Mouse (Mus musculus): ENCODE data around the gene Slc25a11. TPM values are rescaled to one million over a fixed set of nuclear protein-coding genes. Genes with fewer than 3 reads are reported as not detected.
A peak's percentile ranks its signal among the peaks of the same experiment; 100 is the strongest.

The Slc25a11 gene
- polyA plus RNA-seq, 1 experiment from 2014 or later = 155 TPM

DNA sequence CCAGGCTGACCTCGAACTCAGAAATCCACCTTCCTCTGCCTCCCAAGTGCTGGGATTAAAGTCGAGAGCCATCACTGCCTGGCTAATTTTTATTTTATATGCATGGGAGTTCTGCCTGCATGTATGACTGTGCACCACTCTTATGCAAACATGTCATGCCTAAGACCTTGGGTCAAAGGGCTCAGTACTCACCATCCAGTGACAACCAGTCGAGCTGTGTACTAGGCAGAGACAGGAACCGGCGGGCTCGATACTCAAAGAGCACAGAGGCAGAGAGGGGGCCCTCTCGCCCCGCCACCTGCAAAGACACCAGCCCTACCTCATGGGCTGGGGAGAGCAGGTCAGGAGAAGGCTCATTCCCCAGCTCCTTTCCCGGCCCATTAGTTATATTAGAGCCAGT, 30.8 kb upstream of the Slc25a11 start:
- no peaks in the 10 kb centered on the region for H3K27me3 ChIP-seq (ENCODE audit: insufficient read depth, poor library complexity, severe bottlenecking)
- WGBS = 75% methylated on average over 9 of the region's 9 CpGs
- no peak overlapping the region for H3K27ac ChIP-seq
- DNase-seq (ENCODE audit: low spot score) = no peak
- peaks cover 66% of the 10 kb centered on the region for H3K36me3 ChIP-seq
- peaks cover 40% of the 10 kb centered on the region for H3K4me1 ChIP-seq (replicated peaks)
- no peaks in the 10 kb centered on the region for H3K9me3 ChIP-seq
- H3K4me3 ChIP-seq = no peak overlapping the region

DNA sequence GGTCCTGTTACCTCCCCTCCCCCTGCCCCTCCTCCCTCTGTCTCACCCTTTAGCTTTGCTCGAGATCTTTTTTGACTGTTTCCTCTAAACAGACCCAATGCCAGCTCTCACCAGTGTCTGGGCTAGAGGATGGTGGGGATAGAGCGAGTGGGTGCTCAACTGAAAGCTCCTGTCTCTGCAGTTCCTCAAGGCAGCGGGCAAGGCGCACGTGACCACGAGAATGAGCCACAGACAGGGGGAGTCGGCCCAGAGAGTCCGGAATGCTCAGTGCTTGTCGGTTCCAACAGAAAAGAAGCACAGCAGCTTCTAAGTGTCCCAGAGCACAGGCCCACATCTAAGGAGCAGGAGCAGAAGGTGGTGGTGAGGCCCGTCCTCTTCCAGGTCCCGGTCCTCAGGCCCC, 27.2 kb upstream of the Slc25a11 start:
- WGBS = 65% methylated on average over 11 of the region's 11 CpGs
- peaks cover 37% of the 10 kb centered on the region for H3K4me1 ChIP-seq (replicated peaks)
- H3K36me3 ChIP-seq = peaks cover 63% of the 10 kb centered on the region
- H3K4me3 ChIP-seq = no peak overlapping the region
- H3K27me3 ChIP-seq (ENCODE audit: insufficient read depth, poor library complexity, severe bottlenecking) = no peaks in the 10 kb centered on the region
- H3K9me3 ChIP-seq = no peaks in the 10 kb centered on the region
- H3K27ac ChIP-seq = 0 out of 2 replicates have a peak overlapping the region, but pooled peaks have one; percentile 30
- DNase-seq (ENCODE audit: low spot score) = no peak

DNA sequence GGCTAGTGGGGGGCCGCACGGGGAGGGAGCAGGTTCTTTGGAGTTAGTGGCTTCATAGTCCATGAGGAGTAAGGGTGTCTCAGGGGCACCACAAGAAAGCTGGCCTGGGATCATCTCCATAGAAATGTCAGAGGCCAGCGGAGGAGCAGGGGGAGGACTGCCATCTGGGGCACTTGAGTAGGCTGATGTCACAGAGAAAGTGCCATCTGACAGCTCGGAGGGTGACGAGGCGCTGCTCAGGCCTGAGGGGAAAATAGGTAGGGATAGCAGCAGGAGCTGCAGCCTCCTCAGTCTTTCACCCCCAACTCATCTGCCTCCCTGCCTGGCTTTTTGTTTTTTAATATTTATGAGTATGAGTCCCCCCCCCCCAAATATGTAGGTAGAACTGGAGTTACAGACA, 26.7 kb upstream of the Slc25a11 start:
- Histone ChIP-seq H3K27ac (peak overlapping the region; percentile 30; the same call in 1 of the 2 replicates), H3K9me3 (no peaks in the 10 kb centered on the region), H3K36me3 (peaks cover 58% of the 10 kb centered on the region), H3K4me1 (replicated peaks) (peaks cover 38% of the 10 kb centered on the region), H3K4me3 (no peak overlapping the region), H3K27me3 (ENCODE audit: insufficient read depth, poor library complexity, severe bottlenecking) (no peaks in the 10 kb centered on the region)
- DNase-seq (ENCODE audit: low spot score) = no peak
- WGBS = 55% methylated on average over 6 of the region's 6 CpGs

DNA sequence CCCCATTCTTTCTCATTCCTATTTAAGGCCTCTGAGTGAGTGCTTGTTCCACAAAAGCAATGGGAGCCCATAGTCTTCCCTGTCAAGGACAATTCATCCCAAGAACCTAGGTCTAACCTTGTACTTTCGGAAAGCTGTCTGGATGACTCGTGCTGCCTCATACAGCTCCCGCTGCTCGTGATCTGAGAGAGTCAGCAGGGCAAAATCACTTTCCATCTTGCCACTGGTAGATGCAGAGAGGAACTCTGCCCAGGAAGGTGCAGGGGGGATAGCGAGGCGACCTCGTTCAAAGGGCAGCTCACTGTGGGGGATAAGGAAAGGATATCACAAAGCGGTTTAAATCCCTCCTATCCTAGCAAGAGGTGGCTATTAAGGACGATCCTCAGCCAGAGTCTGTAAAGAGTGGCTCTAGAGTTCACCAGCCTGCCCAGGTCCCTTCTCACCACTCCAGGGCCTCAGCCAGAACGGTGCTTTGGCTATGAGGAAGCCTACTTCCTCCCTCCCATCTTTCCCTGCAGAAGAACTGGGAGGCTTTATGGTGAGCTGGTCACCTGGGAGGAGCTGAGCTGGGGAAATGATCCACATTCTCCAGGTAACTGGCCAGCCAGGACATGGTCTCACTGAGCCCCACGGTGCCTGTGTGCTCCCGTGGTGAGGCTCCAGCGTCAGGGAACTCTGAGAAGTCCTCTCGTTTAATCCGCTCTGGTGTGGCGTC, 24.2 kb upstream of the Slc25a11 start:
- WGBS = 83% methylated on average over 16 of the region's 16 CpGs

DNA sequence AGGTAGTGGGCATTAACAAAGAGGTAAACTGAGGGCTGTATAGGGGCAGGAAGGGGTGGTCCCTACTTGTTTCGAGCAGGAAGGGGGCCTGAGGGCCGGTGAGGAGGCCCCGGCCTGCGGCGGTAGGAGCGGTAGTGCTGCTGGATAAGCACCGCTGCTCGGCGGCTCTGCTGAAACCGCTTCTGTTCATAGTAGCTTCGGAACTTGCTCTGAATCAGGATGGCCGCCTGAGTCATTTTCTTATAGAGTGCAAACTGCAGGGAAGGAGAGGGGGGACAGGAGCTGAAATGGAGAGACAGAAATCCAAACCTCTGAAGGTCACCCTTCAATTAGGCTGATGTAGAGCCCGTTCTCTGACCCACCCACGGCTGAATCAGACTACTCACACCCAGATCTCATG, 23.2 kb upstream of the Slc25a11 start:
- Histone ChIP-seq H3K9me3 (no peaks in the 10 kb centered on the region), H3K27ac (peak overlapping the region; percentile 96), H3K27me3 (ENCODE audit: insufficient read depth, poor library complexity, severe bottlenecking) (no peaks in the 10 kb centered on the region), H3K36me3 (peaks cover 56% of the 10 kb centered on the region), H3K4me3 (peak overlapping the region; percentile 80), H3K4me1 (replicated peaks) (peaks cover 43% of the 10 kb centered on the region)
- no peak for DNase-seq (ENCODE audit: low spot score)
- WGBS = 47% methylated on average over 14 of the region's 14 CpGs

More for the DNA sequence above, 24.2 kb upstream of the Slc25a11 start:
- peaks cover 43% of the 10 kb centered on the region for H3K4me1 ChIP-seq (replicated peaks)
- DNase-seq (ENCODE audit: low spot score) = no peak
- peak overlapping the region; percentile 80; the same call in 1 of the 2 replicates for H3K4me3 ChIP-seq
- no peaks in the 10 kb centered on the region for H3K9me3 ChIP-seq
- H3K27me3 ChIP-seq (ENCODE audit: insufficient read depth, poor library complexity, severe bottlenecking) = no peaks in the 10 kb centered on the region
- H3K36me3 ChIP-seq = peaks cover 58% of the 10 kb centered on the region
- H3K27ac ChIP-seq = no peak overlapping the region

DNA sequence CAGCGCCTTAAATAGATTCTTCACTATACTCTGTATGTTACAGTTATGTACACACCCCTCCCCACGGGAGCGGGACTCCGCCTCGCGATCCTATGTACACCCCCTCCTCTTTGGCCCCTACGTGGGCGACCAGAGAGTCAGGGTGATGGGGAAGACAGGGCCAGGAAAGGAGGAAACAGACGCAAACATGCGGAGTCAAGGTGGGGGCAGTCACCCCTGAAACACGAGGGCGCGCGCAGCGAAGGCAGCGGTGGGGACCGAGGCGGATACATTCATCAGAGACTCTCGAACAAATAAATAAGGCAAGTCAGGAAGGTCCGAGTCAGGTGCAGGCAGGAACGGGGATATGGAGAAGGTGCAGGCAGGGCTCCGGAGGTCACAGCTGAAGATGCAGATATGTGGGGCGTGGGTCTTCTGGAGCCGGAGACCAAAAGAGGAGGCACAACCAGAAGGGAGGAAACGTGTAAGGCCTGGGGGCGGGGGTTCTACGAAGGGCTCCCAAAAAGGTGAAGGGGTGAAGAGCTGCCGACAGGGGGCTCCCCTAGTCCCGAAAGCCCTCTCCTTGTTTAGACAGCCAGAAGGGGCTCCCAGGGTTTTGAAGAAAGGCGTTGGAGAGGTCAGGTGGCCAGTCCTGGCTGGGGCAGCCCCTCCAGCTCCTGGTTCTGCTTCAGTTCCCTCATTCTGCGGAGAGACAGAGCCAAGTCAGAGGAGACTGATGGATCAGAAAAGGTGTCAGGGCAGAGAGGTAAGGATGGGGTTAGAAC, 22.5 kb upstream of the Slc25a11 start:
- Histone ChIP-seq H3K4me1 (replicated peaks) (peaks cover 43% of the 10 kb centered on the region), H3K27me3 (ENCODE audit: insufficient read depth, poor library complexity, severe bottlenecking) (no peaks in the 10 kb centered on the region), H3K9me3 (no peaks in the 10 kb centered on the region), H3K36me3 (peaks cover 57% of the 10 kb centered on the region), H3K27ac (peak overlapping the region; percentile 96), H3K4me3 (peak overlapping the region; percentile 80)
- peak; percentile 83 for DNase-seq (ENCODE audit: low spot score)
- under 1% methylated on average over 31 of the region's 31 CpGs for WGBS

DNA sequence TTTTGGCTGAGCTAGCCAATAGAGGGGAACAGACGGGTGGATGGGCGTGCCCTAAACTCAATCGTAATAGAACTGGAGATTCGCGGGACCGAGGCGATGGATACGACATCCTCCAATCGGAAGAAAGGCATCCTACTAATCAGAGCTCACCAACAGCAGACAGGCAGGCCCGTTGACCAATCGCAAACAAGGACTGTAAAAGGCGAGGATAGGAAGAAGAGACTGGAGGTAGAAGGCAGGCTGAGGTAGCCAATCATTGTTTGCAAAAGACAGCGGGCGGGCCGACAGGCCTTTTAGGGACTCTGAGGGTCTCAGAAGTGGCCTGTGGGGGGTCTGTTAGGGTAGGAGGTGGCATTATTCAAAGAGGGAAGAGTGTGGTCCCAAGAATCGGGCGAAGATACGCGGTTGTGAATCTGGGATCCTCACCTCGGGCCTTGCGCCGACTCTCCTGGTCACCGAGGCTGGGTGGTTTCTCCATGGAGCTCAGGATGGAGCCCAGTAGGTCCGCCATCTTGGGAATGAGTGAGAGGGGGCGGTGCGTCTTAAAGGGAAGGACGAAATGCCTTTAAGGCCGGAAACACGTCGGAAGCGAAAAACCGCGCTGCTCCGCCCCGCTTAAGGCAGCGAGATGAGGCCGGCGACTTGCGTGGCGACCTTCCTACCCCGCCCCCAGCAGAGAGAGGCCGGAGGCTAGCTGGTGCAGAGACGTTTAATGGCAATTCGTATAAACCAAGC, 21.7 kb upstream of the Slc25a11 start, which contains the start of gene Spag7:
Gene Spag7, minus strand, starts transcription at position 646 of the 735 bp plus-strand sequence.
- peak within 1 kb of the TSS; percentile 96 for H3K27ac ChIP-seq
- H3K27me3 ChIP-seq (ENCODE audit: insufficient read depth, poor library complexity, severe bottlenecking) = no peaks in the 10 kb centered on the region
- H3K9me3 ChIP-seq = no peaks in the 10 kb centered on the region
- H3K4me3 ChIP-seq = peak within 1 kb of the TSS; percentile 80
- DNase-seq (ENCODE audit: low spot score) = peak; percentile 96
- WGBS = under 1% methylated on average over 44 of the region's 44 CpGs
- peaks cover 42% of the 10 kb centered on the region for H3K4me1 ChIP-seq (replicated peaks)
- H3K36me3 ChIP-seq = peaks cover 58% of the 10 kb centered on the region

DNA sequence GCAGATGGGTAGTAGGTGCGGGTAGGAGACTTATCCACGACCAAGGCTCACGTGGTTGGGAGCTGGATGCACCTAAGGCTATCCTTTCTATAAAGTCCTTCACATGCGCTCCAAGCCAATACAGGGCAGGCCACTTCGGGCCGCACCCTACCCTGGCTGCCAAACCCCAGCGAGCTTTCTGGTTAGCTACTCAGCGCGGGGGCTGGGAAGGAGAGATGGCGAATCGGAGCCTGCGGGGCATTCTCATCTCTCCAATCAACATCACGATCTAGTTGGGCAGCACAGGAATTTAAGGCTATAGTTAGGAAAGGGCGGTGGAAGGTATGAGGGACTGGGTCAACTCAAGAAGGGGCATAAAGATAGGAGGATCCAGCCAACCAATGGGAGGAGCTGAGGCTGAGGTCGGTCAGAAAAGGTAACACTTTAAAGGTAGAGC, 21.1 kb upstream of the Slc25a11 start:
- no peaks in the 10 kb centered on the region for H3K27me3 ChIP-seq (ENCODE audit: insufficient read depth, poor library complexity, severe bottlenecking)
- peak overlapping the region; percentile 80 for H3K4me3 ChIP-seq
- H3K4me1 ChIP-seq (replicated peaks) = peaks cover 39% of the 10 kb centered on the region
- H3K36me3 ChIP-seq = peaks cover 60% of the 10 kb centered on the region
- under 1% methylated on average over 15 of the region's 15 CpGs for WGBS
- H3K9me3 ChIP-seq = no peaks in the 10 kb centered on the region
- DNase-seq (ENCODE audit: low spot score) = no peak
- peak overlapping the region; percentile 96 for H3K27ac ChIP-seq

DNA sequence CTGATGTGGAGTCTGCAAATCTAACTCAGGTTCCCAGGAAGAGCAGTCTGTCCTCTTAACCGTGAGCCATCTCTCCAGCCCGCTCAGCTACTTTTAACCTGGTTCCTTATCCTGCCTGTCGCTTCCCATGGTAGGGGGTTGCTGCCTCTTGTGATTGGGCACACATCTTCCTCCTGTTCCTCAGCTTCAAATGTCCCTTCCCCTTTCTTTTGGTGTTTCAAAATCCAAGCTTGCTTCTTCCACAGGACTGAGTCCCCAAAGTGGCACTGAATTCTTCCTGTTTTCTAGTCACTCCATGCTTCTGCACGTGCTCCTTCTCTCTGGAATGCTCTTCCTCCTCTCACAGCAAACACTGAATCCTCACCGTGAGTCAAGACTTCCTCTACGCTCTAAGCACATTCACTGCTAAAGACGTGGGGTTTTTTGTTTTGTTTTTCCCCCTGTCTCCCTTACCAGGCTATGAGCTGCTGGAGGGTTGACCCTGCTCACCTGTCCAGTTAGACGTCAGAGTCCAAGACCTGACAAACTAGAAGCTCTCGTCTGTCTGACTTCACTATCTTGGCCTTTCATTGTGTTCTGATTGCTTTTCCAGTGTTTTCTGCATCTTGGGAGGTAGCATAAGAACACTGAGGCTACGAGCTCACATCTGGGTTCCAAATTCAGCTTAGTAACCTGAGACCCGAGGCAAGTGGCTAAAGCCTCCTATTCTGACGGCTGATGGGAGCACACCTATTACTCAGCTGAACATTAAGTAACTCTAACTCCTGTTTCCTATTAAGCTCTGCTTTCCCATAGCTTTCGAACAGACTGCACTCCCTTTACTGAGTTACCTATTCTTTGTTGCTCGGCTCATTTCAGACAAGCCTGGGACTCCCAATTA, 20.2 kb upstream of the Slc25a11 start:
- H3K27me3 ChIP-seq (ENCODE audit: insufficient read depth, poor library complexity, severe bottlenecking) = no peaks in the 10 kb centered on the region
- no peak for DNase-seq (ENCODE audit: low spot score)
- H3K9me3 ChIP-seq = no peaks in the 10 kb centered on the region
- peaks cover 64% of the 10 kb centered on the region for H3K36me3 ChIP-seq
- H3K4me3 ChIP-seq = peak overlapping the region; percentile 80
- H3K27ac ChIP-seq = peak overlapping the region; percentile 96
- H3K4me1 ChIP-seq (replicated peaks) = peaks cover 39% of the 10 kb centered on the region
- 77% methylated on average over 14 of the region's 14 CpGs for WGBS

DNA sequence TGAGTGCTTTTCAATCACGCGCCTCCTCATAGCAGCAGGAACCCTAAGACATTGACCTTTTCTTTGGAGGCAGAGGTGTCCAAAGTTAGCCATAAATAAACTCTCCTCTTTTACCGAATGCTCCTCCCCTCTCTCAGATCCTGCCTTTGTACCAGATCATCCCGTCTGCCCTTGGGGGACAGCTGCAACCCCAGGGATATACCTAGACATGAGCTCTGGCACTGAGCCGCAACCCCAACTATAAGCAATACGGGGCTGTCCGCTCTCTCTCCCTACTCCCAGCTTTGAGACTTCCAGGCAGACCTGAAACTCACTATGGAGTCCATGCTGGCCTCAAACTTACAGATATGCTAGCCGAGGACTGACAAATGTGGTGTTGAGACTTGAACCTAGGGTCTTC, 19.4 kb upstream of the Slc25a11 start:
- no peak overlapping the region for H3K4me3 ChIP-seq
- no peaks in the 10 kb centered on the region for H3K27me3 ChIP-seq (ENCODE audit: insufficient read depth, poor library complexity, severe bottlenecking)
- WGBS = 93% methylated on average over 8 of the region's 8 CpGs
- no peaks in the 10 kb centered on the region for H3K9me3 ChIP-seq
- peaks cover 39% of the 10 kb centered on the region for H3K4me1 ChIP-seq (replicated peaks)
- H3K27ac ChIP-seq = no peak overlapping the region
- peaks cover 64% of the 10 kb centered on the region for H3K36me3 ChIP-seq
- DNase-seq (ENCODE audit: low spot score) = no peak

DNA sequence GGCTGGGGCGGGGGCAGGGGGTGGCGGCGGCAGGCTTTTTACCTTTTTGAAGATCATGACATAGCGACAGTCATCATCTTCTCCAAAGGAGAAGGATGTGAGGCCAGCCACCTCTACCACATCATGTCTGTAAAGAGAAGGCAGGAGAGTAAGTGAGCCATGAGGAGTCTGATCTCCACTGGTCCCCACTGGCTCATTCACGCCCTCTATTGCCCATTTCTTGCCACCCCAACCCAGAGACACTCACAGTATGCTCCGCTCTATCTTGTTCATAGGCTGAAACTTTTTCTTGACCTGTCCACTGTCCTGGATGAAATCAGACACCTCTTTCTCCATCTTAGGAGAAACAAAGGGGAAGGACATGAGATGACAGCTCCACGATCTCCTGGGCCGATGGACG, 17.5 kb upstream of the Slc25a11 start:
- Histone ChIP-seq H3K9me3 (no peaks in the 10 kb centered on the region), H3K4me3 (no peak overlapping the region), H3K27me3 (ENCODE audit: insufficient read depth, poor library complexity, severe bottlenecking) (no peaks in the 10 kb centered on the region), H3K4me1 (replicated peaks) (peaks cover 24% of the 10 kb centered on the region), H3K27ac (no peak overlapping the region), H3K36me3 (peaks cover 75% of the 10 kb centered on the region)
- WGBS = 94% methylated on average over 9 of the region's 9 CpGs
- DNase-seq (ENCODE audit: low spot score) = no peak

DNA sequence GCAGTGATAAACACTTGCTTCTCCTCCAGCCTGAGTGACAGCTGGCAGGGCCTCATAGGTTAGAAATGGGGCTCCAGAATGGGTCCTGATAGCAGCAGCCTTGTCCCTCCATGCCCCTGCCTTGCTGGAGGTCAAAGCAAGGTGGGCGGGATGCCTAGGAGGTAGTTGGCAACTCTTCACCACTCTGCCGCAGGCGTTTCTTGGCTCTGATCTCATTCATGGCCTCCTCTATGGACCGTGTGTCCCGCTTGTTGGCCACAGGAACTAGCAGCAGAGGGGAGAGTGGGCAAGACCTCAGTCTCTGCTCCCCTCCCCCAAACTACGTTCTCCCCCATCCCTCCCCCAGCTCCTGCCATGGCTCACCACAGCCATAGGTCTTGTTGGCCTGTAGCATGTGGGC, 16.7 kb upstream of the Slc25a11 start:
- no peaks in the 10 kb centered on the region for H3K27me3 ChIP-seq (ENCODE audit: insufficient read depth, poor library complexity, severe bottlenecking)
- H3K36me3 ChIP-seq = peaks cover 78% of the 10 kb centered on the region
- peaks cover 22% of the 10 kb centered on the region for H3K4me1 ChIP-seq (replicated peaks)
- H3K9me3 ChIP-seq = no peaks in the 10 kb centered on the region
- 98% methylated on average over 6 of the region's 6 CpGs for WGBS
- H3K4me3 ChIP-seq = no peak overlapping the region
- no peak overlapping the region for H3K27ac ChIP-seq
- no peak for DNase-seq (ENCODE audit: low spot score)
